Mouse (Mus musculus) lung, embryonic 16.5 days (tissue): ENCODE measurements around the gene Chst3. TPM values are rescaled to one million over a fixed set of nuclear protein-coding genes. Genes with fewer than 3 reads are reported as not detected.
"Not testable (repeated sequence)": the region's sequence is repeated elsewhere in the genome, so short reads cannot be mapped to it uniquely, and the experiment has no call there.

ENCODE experiments used
- ATAC-seq: fragments of 200-750 bp; cut with Nextera tagmentation; 2 replicates; pipeline ENCODE4 v1.8.0; 2017; ENCODE audit warnings: low read depth, mild to moderate bottlenecking, moderate library complexity
- H3K27ac ChIP-seq: fragments of 300-500 bp; sonication (generic); 2 replicates; pipeline ENCODE4 v1.5.1; 2014; ENCODE audit warnings: mild to moderate bottlenecking, control low read depth, low read length
- H3K27me3 ChIP-seq: fragments of 300-500 bp; sonication (generic); 2 replicates; pipeline ENCODE4 v1.6.1; 2014; ENCODE audit warnings: low read depth, low read length, mixed read lengths; ENCODE audit not compliant: control insufficient read depth, insufficient read depth
- H3K36me3 ChIP-seq: fragments of 300-500 bp; sonication (generic); 2 replicates; pipeline ENCODE4 v1.6.1; 2014; ENCODE audit warnings: low read length; ENCODE audit not compliant: control insufficient read depth, insufficient read depth
- H3K4me1 ChIP-seq: fragments of 300-500 bp; sonication (generic); replicated peaks from 2 replicates; pipeline ENCODE4 v1.6.1; 2014; ENCODE audit warnings: low read length, mixed read lengths; ENCODE audit not compliant: control insufficient read depth, insufficient read depth
- H3K4me2 ChIP-seq: fragments of 300-500 bp; sonication (generic); 2 replicates; pipeline ENCODE4 v1.6.1; 2014; ENCODE audit warnings: low read depth, low read length, control low read depth
- H3K4me3 ChIP-seq: fragments of 300-500 bp; sonication (generic); 2 replicates; pipeline ENCODE4 v1.5.1; 2014; ENCODE audit warnings: mild to moderate bottlenecking, low read length, control low read depth
- H3K9ac ChIP-seq: fragments of 300-500 bp; sonication (generic); 2 replicates; pipeline ENCODE4 v1.6.1; 2014; ENCODE audit warnings: low read length, control low read depth
- H3K9me3 ChIP-seq: fragments of 300-500 bp; sonication (generic); 2 replicates; pipeline ENCODE4 v1.6.1; 2016; ENCODE audit warnings: low read length; ENCODE audit not compliant: control insufficient read depth
- WGBS: fragments of 180-500 bp; shearing (Covaris S2); extraction: QIAGEN DNeasy Blood & Tissue Kit; methylation state at CpG from one replicate; pipeline ENCODE4 v1.1.7; 2014; 5-methylcytosine and 5-hydroxymethylcytosine counted together
- polyA plus RNA-seq: library from polyadenylated mRNA; unstranded; fragments of >200 nt; fragmentation: Nextera tagmentation; extraction: Ambion mirVana; gene quantifications from 2 replicates; pipeline ENCODE4 v1.2.1, GENCODE M21; 2015

The Chst3 gene
- polyA plus RNA-seq, 1 experiment from 2014 or later: 2.1 TPM

- Histone ChIP-seq H3K9me3 (no peaks in the 10 kb centered on the region), H3K9ac (no peak overlapping the region), H3K4me3 (no peak overlapping the region), H3K36me3 (no peaks in the 10 kb centered on the region), H3K27me3 (no peaks in the 10 kb centered on the region), H3K4me1 (no peaks in the 10 kb centered on the region; the same call in 1 of the 2 replicates), H3K27ac (no peak overlapping the region), H3K4me2 (no peak overlapping the region)
- WGBS: 68% methylated on average over 10 of the region's 10 CpGs
- ATAC-seq: no peak
Measured at GRCm38 (mm10) chr10:60170326-60171089, 48.6 kb downstream of the Chst3 start.

- Histone ChIP-seq H3K9ac (no peak overlapping the region), H3K4me1 (no peaks in the 10 kb centered on the region; the same call in 1 of the 2 replicates), H3K9me3 (no peaks in the 10 kb centered on the region), H3K36me3 (no peaks in the 10 kb centered on the region), H3K27me3 (no peaks in the 10 kb centered on the region), H3K4me2 (no peak overlapping the region), H3K27ac (no peak overlapping the region), H3K4me3 (no peak overlapping the region)
- WGBS: 52% methylated on average over 3 of the region's 3 CpGs
- ATAC-seq: no peak
Measured at GRCm38 (mm10) chr10:60168960-60169359, 50.1 kb downstream of the Chst3 start.

GRCm38 (mm10) chr10:60168306-60168705 is 50.8 kb downstream of the Chst3 start:
- Histone ChIP-seq H3K9ac (no peak overlapping the region), H3K4me1 (no peaks in the 10 kb centered on the region; the same call in 1 of the 2 replicates), H3K4me2 (no peak overlapping the region), H3K9me3 (no peaks in the 10 kb centered on the region), H3K36me3 (no peaks in the 10 kb centered on the region), H3K27ac (no peak overlapping the region), H3K27me3 (no peaks in the 10 kb centered on the region), H3K4me3 (no peak overlapping the region)
- no peak for ATAC-seq
- WGBS: 56% methylated on average over 2 of the region's 2 CpGs

GRCm38 (mm10) chr10:60166068-60166467 is 53.0 kb downstream of the Chst3 start:
- H3K4me2 ChIP-seq: no peak overlapping the region
- no peak overlapping the region for H3K9ac ChIP-seq
- no peaks in the 10 kb centered on the region for H3K36me3 ChIP-seq
- H3K4me1 ChIP-seq: no peaks in the 10 kb centered on the region
- ATAC-seq: no peak
- no peaks in the 10 kb centered on the region for H3K27me3 ChIP-seq
- H3K9me3 ChIP-seq: no peaks in the 10 kb centered on the region
- H3K4me3 ChIP-seq: no peak overlapping the region
- WGBS: 34% methylated on average over 3 of the region's 3 CpGs
- H3K27ac ChIP-seq: no peak overlapping the region

GRCm38 (mm10) chr10:60164869-60165268 is 54.2 kb downstream of the Chst3 start:
- ATAC-seq: no peak
- H3K27ac ChIP-seq: no peak overlapping the region
- no peak overlapping the region for H3K4me3 ChIP-seq
- H3K9me3 ChIP-seq: no peaks in the 10 kb centered on the region
- H3K36me3 ChIP-seq: no peaks in the 10 kb centered on the region
- H3K4me2 ChIP-seq: no peak overlapping the region
- H3K9ac ChIP-seq: no peak overlapping the region
- no peaks in the 10 kb centered on the region for H3K27me3 ChIP-seq
- 79% methylated on average over 1 of the region's 1 CpGs for WGBS
- H3K4me1 ChIP-seq: no peaks in the 10 kb centered on the region

GRCm38 (mm10) chr10:60162973-60163255 is 56.1 kb downstream of the Chst3 start:
- H3K36me3 ChIP-seq: no peaks in the 10 kb centered on the region
- H3K27me3 ChIP-seq: no peaks in the 10 kb centered on the region
- H3K4me2 ChIP-seq: no peak overlapping the region
- H3K4me1 ChIP-seq: no peaks in the 10 kb centered on the region
- no peaks in the 10 kb centered on the region for H3K9me3 ChIP-seq
- ATAC-seq: no peak
- H3K4me3 ChIP-seq: no peak overlapping the region
- H3K9ac ChIP-seq: no peak overlapping the region
- H3K27ac ChIP-seq: no peak overlapping the region
- 89% methylated on average over 6 of the region's 6 CpGs for WGBS

GRCm38 (mm10) chr10:60162184-60162972 is 56.7 kb downstream of the Chst3 start:
- H3K9me3 ChIP-seq, H3K36me3 ChIP-seq, H3K27me3 ChIP-seq, H3K9ac ChIP-seq, H3K27ac ChIP-seq, H3K4me3 ChIP-seq, ATAC-seq, H3K4me2 ChIP-seq, H3K4me1 ChIP-seq: not testable (repeated sequence)
- WGBS: 85% methylated on average over 8 of the region's 8 CpGs

- H3K9me3 ChIP-seq, H3K27me3 ChIP-seq, H3K9ac ChIP-seq, ATAC-seq, H3K27ac ChIP-seq, H3K4me1 ChIP-seq, H3K36me3 ChIP-seq, H3K4me2 ChIP-seq, H3K4me3 ChIP-seq: not testable (repeated sequence)
- 52% methylated on average over 3 of the region's 3 CpGs for WGBS
Measured at GRCm38 (mm10) chr10:60161397-60161796, 57.7 kb downstream of the Chst3 start.

GRCm38 (mm10) chr10:60158144-60158543 is 60.9 kb downstream of the Chst3 start:
- Histone ChIP-seq H3K9ac (no peak overlapping the region), H3K27ac (no peak overlapping the region), H3K4me2 (no peak overlapping the region), H3K36me3 (no peaks in the 10 kb centered on the region), H3K4me1 (no peaks in the 10 kb centered on the region), H3K9me3 (no peaks in the 10 kb centered on the region), H3K4me3 (no peak overlapping the region), H3K27me3 (no peaks in the 10 kb centered on the region)
- no peak for ATAC-seq
- WGBS: 82% methylated on average over 3 of the region's 3 CpGs
